Mouse (Mus musculus): ENCODE measurements at regions not wholly inside any gene's neighbourhood (a gene's known extent, or its start where the extent isn't known, plus 50 kb on each side); places are given as distances from the start of the nearest gene placed in this dataset.

- no peaks in the 10 kb centered on the region for H3K27me3 ChIP-seq (replicated peaks)
- H3K4me2 ChIP-seq: no peak overlapping the region
- H3K9me3 ChIP-seq: no peaks in the 10 kb centered on the region
- H3K27ac ChIP-seq: no peak overlapping the region
- no peak overlapping the region for H3K4me3 ChIP-seq (replicated peaks)
- no peak for ATAC-seq (ENCODE audit: insufficient read depth, low FRiP score, low read depth)
- WGBS: 81% methylated on average over 8 of the region's 8 CpGs
- no peaks in the 10 kb centered on the region for H3K36me3 ChIP-seq
- no peak overlapping the region for H3K9ac ChIP-seq
- H3K4me1 ChIP-seq: no peaks in the 10 kb centered on the region; the same call in 1 of the 2 replicates
These were observed 209.5 kb upstream of the Krr1 start for GRCm38 (mm10) chr10:111762751-111763528.

- Histone ChIP-seq H3K4me2 (no peak overlapping the region), H3K27me3 (replicated peaks) (no peaks in the 10 kb centered on the region), H3K4me1 (peaks cover 5% of the 10 kb centered on the region; the same call in 1 of the 2 replicates), H3K9ac (no peak overlapping the region), H3K36me3 (no peaks in the 10 kb centered on the region), H3K9me3 (no peaks in the 10 kb centered on the region), H3K27ac (peak overlapping the region; percentile 57; the same call in 1 of the 2 replicates), H3K4me3 (replicated peaks) (no peak overlapping the region)
- no peak for ATAC-seq (ENCODE audit: insufficient read depth, low FRiP score, low read depth)
- 74% methylated on average over 7 of the region's 7 CpGs for WGBS
These were observed 205.3 kb upstream of the Krr1 start for GRCm38 (mm10) chr10:111767011-111767720.

DNA sequence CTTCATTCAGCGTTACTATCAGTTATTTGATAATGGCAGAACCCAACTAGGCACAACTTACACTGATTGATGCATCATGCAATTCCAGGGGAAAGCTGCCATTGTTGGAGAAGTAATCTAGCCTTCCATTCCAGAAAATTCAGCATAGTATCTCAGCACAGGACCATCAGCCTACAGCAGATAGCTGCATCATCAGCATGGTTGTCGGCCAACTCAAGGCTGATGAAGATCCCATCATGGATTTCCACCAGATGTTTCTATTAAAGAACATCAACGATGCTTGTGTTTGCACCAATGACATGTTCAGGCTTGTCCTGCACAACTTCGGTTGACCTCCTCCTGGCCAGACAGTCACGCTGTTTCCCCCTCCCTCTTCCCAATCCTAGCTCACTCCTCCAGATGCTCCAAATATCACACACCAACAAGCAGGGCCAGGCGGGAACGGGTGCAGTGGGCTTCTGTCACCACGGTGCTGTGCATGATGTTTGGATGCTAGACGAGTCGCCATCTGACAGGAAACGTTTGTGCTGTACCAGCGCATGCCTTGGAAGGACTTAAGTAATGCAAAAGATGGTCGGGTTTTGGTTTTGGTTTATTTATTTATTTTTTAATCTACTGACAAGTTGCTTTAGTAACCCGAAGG is 204.5 kb upstream of the Krr1 start:
- Histone ChIP-seq H3K36me3 (no peaks in the 10 kb centered on the region), H3K27ac (peak overlapping the region; percentile 57; the same call in 1 of the 2 replicates), H3K4me3 (replicated peaks) (no peak overlapping the region), H3K9ac (no peak overlapping the region), H3K27me3 (replicated peaks) (no peaks in the 10 kb centered on the region), H3K9me3 (no peaks in the 10 kb centered on the region), H3K4me2 (no peak overlapping the region), H3K4me1 (peaks cover 5% of the 10 kb centered on the region; the same call in 1 of the 2 replicates)
- ATAC-seq (ENCODE audit: insufficient read depth, low FRiP score, low read depth): no peak
- 82% methylated on average over 14 of the region's 14 CpGs for WGBS

GRCm38 (mm10) chr10:111769486-111770002 is 202.9 kb upstream of the Krr1 start:
- no peak overlapping the region for H3K9ac ChIP-seq
- H3K27me3 ChIP-seq (replicated peaks): no peaks in the 10 kb centered on the region
- no peaks in the 10 kb centered on the region for H3K9me3 ChIP-seq
- peaks cover 5% of the 10 kb centered on the region; the same call in 1 of the 2 replicates for H3K4me1 ChIP-seq
- ATAC-seq (ENCODE audit: insufficient read depth, low FRiP score, low read depth): peak; percentile 48; the same call in 1 of the 2 replicates
- H3K4me2 ChIP-seq: no peak overlapping the region
- H3K36me3 ChIP-seq: no peaks in the 10 kb centered on the region
- no peak overlapping the region; the same call in 1 of the 2 replicates for H3K27ac ChIP-seq
- 61% methylated on average over 9 of the region's 9 CpGs for WGBS
- no peak overlapping the region for H3K4me3 ChIP-seq (replicated peaks)

- Histone ChIP-seq H3K4me3 (replicated peaks) (no peak overlapping the region), H3K9ac (no peak overlapping the region), H3K27ac (no peak overlapping the region; the same call in 1 of the 2 replicates), H3K27me3 (replicated peaks) (no peaks in the 10 kb centered on the region), H3K36me3 (no peaks in the 10 kb centered on the region), H3K4me2 (no peak overlapping the region), H3K4me1 (peaks cover 5% of the 10 kb centered on the region; the same call in 1 of the 2 replicates), H3K9me3 (no peaks in the 10 kb centered on the region)
- 45% methylated on average over 2 of the region's 2 CpGs for WGBS
- peak; percentile 84 for ATAC-seq (ENCODE audit: insufficient read depth, low FRiP score, low read depth)
These were observed 202.4 kb upstream of the Krr1 start for GRCm38 (mm10) chr10:111770027-111770426.

- WGBS: 67% methylated on average over 4 of the region's 4 CpGs
- H3K4me3 ChIP-seq (replicated peaks): no peak overlapping the region
- H3K36me3 ChIP-seq: no peaks in the 10 kb centered on the region
- H3K9me3 ChIP-seq: no peaks in the 10 kb centered on the region
- no peak overlapping the region for H3K27ac ChIP-seq
- H3K4me2 ChIP-seq: no peak overlapping the region
- peaks cover 5% of the 10 kb centered on the region; the same call in 1 of the 2 replicates for H3K4me1 ChIP-seq
- no peaks in the 10 kb centered on the region for H3K27me3 ChIP-seq (replicated peaks)
- no peak for ATAC-seq (ENCODE audit: insufficient read depth, low FRiP score, low read depth)
- H3K9ac ChIP-seq: no peak overlapping the region
These were observed 201.5 kb upstream of the Krr1 start for GRCm38 (mm10) chr10:111771010-111771409.

DNA sequence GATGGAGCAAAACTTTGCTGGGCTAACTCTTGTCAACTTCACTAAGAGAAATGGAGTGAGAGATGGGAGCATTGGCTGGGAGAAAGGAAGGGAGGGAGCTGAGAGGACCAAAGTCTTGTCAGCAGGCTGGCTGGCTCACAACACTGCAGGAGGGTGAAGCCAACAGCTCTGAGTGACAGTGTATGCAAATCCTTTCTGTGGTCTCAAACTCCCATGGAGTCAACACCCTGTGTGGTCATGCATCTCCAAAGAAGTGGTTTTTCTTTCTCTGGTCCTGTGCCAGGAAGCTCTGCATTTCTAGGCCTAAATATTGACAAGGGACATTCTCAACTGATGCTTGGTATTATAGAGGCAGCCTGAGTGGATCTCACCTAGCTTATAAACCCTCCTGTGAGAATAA is 194.9 kb upstream of the Krr1 start:
- H3K4me2 ChIP-seq: no peak overlapping the region
- no peaks in the 10 kb centered on the region for H3K4me1 ChIP-seq
- H3K9me3 ChIP-seq: no peaks in the 10 kb centered on the region
- no peak for ATAC-seq (ENCODE audit: insufficient read depth, low FRiP score, low read depth)
- no peak overlapping the region for H3K4me3 ChIP-seq (replicated peaks)
- no peak overlapping the region for H3K27ac ChIP-seq
- no peaks in the 10 kb centered on the region for H3K27me3 ChIP-seq (replicated peaks)
- no peak overlapping the region for H3K9ac ChIP-seq
- no peaks in the 10 kb centered on the region for H3K36me3 ChIP-seq

GRCm38 (mm10) chr10:111778111-111778510 is 194.4 kb upstream of the Krr1 start:
- H3K27me3 ChIP-seq (replicated peaks): no peaks in the 10 kb centered on the region
- H3K4me1 ChIP-seq: no peaks in the 10 kb centered on the region
- no peak overlapping the region for H3K27ac ChIP-seq
- H3K36me3 ChIP-seq: no peaks in the 10 kb centered on the region
- H3K4me3 ChIP-seq (replicated peaks): no peak overlapping the region
- no peak overlapping the region for H3K9ac ChIP-seq
- 88% methylated on average over 5 of the region's 5 CpGs for WGBS
- H3K4me2 ChIP-seq: no peak overlapping the region
- no peaks in the 10 kb centered on the region for H3K9me3 ChIP-seq
- no peak for ATAC-seq (ENCODE audit: insufficient read depth, low FRiP score, low read depth)

- WGBS: 89% methylated on average over 7 of the region's 7 CpGs
- Histone ChIP-seq H3K4me2 (no peak overlapping the region), H3K27ac (no peak overlapping the region), H3K4me3 (replicated peaks) (no peak overlapping the region), H3K4me1 (0 out of 2 replicates have a peak, but pooled peaks cover 8% of the 10 kb centered on the region), H3K27me3 (replicated peaks) (no peaks in the 10 kb centered on the region), H3K9me3 (no peaks in the 10 kb centered on the region), H3K9ac (no peak overlapping the region), H3K36me3 (no peaks in the 10 kb centered on the region)
- no peak for ATAC-seq (ENCODE audit: insufficient read depth, low FRiP score, low read depth)
These were observed 192.5 kb upstream of the Krr1 start for GRCm38 (mm10) chr10:111779956-111780355.

GRCm38 (mm10) chr10:111782195-111782810 is 190.2 kb upstream of the Krr1 start:
- H3K36me3 ChIP-seq: no peaks in the 10 kb centered on the region
- H3K27me3 ChIP-seq (replicated peaks): no peaks in the 10 kb centered on the region
- ATAC-seq (ENCODE audit: insufficient read depth, low FRiP score, low read depth): no peak
- no peaks in the 10 kb centered on the region for H3K9me3 ChIP-seq
- 81% methylated on average over 22 of the region's 22 CpGs for WGBS
- no peak overlapping the region for H3K4me2 ChIP-seq
- no peak overlapping the region for H3K27ac ChIP-seq
- H3K4me3 ChIP-seq (replicated peaks): no peak overlapping the region
- H3K9ac ChIP-seq: no peak overlapping the region
- 0 out of 2 replicates have a peak, but pooled peaks cover 8% of the 10 kb centered on the region for H3K4me1 ChIP-seq

DNA sequence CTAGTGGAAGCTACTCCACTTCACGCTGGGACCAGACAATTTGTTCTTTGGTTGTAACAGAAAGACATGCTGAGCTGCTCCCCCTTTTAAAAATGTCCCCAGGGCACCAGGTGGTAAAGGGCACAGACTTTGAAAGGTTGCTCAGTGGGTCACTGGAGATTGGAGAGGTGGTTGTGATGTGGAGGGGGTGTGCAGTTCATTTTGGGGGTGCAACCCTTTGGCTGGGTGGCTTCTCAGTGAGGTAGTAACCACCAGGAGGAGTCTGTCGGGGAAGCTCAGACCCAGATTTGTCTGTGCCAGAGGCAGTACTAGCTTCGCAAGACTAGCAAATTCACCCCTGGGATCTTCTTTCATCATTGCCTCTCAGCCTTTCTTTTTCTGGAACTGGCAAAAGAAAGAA is 189.0 kb upstream of the Krr1 start:
- 77% methylated on average over 3 of the region's 3 CpGs for WGBS
- Histone ChIP-seq H3K27me3 (replicated peaks) (no peaks in the 10 kb centered on the region), H3K4me3 (replicated peaks) (no peak overlapping the region), H3K4me2 (no peak overlapping the region), H3K4me1 (0 out of 2 replicates have a peak, but pooled peaks cover 8% of the 10 kb centered on the region), H3K36me3 (no peaks in the 10 kb centered on the region), H3K9me3 (no peaks in the 10 kb centered on the region), H3K27ac (no peak overlapping the region), H3K9ac (no peak overlapping the region)
- ATAC-seq (ENCODE audit: insufficient read depth, low FRiP score, low read depth): no peak

Measured in stomach, embryonic 15.5 days (tissue).